18 mouse cellular contexts compared by ENCODE assay signal in genomic region chr3:145263131-145263530, GRCm38 (mm10). TPM values are rescaled to one million over a fixed set of nuclear protein-coding genes. Genes with fewer than 3 reads are reported as not detected.
"Had no signal": no experiment of that assay in that cellular context is flagged by ENCODE, and none has a peak within 500 bp of the region (broad histone marks: within the 10 kb centered on the region; RNA-seq: fewer than 3 reads in every experiment).

No protein-coding gene starts in this region.

- H3K4me1 ChIP-seq: liver, embryonic 12.5 days; midbrain, embryonic 10.5 days; midbrain, embryonic 12.5 days; neural tube, embryonic 13.5 days; neural tube, embryonic 15.5 days had no signal

- H3K9me3 ChIP-seq: liver, embryonic 12.5 days; midbrain, embryonic 10.5 days; midbrain, embryonic 12.5 days; neural tube, embryonic 13.5 days; neural tube, embryonic 15.5 days had no signal

- DNase-seq: midbrain, embryonic 14.5 days; right cerebral cortex, adult 18-20 months; right cerebral cortex, postnatal 25 days; right cerebral cortex, postnatal 4 days; spleen, adult 18-20 months; thymus, adult 18-20 months; thymus, postnatal 14 days; thymus, postnatal 36 days had no signal

- H3K9ac ChIP-seq: liver, embryonic 12.5 days; liver, embryonic 14.5 days; midbrain, embryonic 12.5 days; neural tube, embryonic 13.5 days; neural tube, embryonic 15.5 days had no signal

- H3K4me3 ChIP-seq: liver, embryonic 12.5 days; midbrain, embryonic 10.5 days; midbrain, embryonic 12.5 days; myocyte; neural tube, embryonic 13.5 days; neural tube, embryonic 15.5 days had no signal

- H3K4me2 ChIP-seq: liver, embryonic 12.5 days; midbrain, embryonic 12.5 days; neural tube, embryonic 13.5 days; neural tube, embryonic 15.5 days had no signal

- H3K27ac ChIP-seq: liver, embryonic 12.5 days; liver, embryonic 14.5 days; midbrain, embryonic 10.5 days; midbrain, embryonic 12.5 days; neural tube, embryonic 13.5 days; neural tube, embryonic 15.5 days had no signal

- ATAC-seq: liver, embryonic 12.5 days; midbrain, embryonic 16.5 days had no signal

- H3K27me3 ChIP-seq: liver, embryonic 12.5 days; midbrain, embryonic 12.5 days; neural tube, embryonic 13.5 days; neural tube, embryonic 15.5 days had no signal

- H3K36me3 ChIP-seq: liver, embryonic 12.5 days; midbrain, embryonic 10.5 days; midbrain, embryonic 12.5 days; neural tube, embryonic 13.5 days; neural tube, embryonic 15.5 days had no signal

RNA-seq across cellular contexts. Expression of gene Col24a1, which starts 29.1 kb away (rescaled TPM):
- total RNA-seq: megakaryocyte, adult 5-6 weeks; megakaryocyte-erythroid progenitor cell, adult 5-6 weeks had no signal
